In the genomic region with DNA sequence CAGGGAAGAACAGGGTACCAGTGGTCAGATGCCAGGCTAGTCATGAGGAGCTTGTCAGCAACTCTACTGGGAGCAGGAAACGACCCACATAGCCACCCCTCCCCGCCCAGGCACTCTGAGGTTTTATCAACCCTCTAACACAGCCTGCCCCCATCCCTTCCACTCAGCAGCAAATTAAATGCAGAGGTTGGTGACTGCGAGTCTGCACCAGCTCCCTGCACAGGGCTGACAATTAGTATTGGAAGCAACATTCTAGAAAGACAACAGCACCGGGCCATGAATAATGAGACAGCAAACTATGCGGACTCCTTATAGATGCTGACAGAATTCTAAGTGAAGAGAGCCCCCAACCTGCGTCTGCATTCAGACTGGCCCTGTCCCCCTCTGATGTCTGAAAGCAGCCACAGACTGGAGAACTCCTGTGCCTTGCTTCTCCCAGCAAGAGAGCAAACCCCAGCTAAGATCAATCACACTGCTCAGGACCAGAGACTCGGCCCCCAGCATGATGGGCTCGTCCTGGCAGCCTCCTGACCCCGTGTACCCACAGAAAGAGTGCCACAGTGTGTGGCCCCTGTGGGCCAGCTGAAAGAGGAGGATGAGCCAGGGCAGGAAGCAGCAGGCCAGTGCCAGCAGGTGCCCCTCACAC, we compare ENCODE assay signal across 14 mouse cellular contexts. TPM values are rescaled to one million over a fixed set of nuclear protein-coding genes. Genes with fewer than 3 reads are reported as not detected.
A peak's percentile ranks its signal among the peaks of the same experiment; 100 is the strongest.
DNase-seq lines count a peak whose midpoint lies in the region; ATAC-seq and TF ChIP-seq lines count a peak whose summit lies in the region.
"Had no signal": no experiment of that assay in that cellular context is flagged by ENCODE, and none has a peak within 500 bp of the region (broad histone marks: within the 10 kb centered on the region; RNA-seq: fewer than 3 reads in every experiment).

No protein-coding gene starts in this region.

- WGBS in heart, postnatal 0 days = 29% methylated on average over 9 of the region's 9 CpGs
- WGBS in embryonic facial prominence, embryonic 11.5 days = 14% methylated on average over 9 of the region's 9 CpGs
- 9% methylated on average over 9 of the region's 9 CpGs for WGBS in hindbrain, embryonic 11.5 days
- WGBS in midbrain, embryonic 10.5 days = 27% methylated on average over 9 of the region's 9 CpGs

- no peak for DNase-seq in heart, postnatal 0 days (ENCODE audit: low spot score)
- DNase-seq in heart, postnatal 25 days (ENCODE audit: low spot score) = no peak
- DNase-seq in embryonic facial prominence, embryonic 11.5 days (ENCODE audit: low spot score) = peak; percentile 41
- DNase-seq in hindbrain, embryonic 11.5 days (ENCODE audit: low spot score) = peak; percentile 26
- no peak for DNase-seq in midbrain, embryonic 10.5 days (ENCODE audit: low spot score)
- no peak for DNase-seq in adrenal gland, adult 8-10 months
- DNase-seq in spleen, adult 12 weeks (ENCODE audit: low spot score) = no peak
- DNase-seq in left cerebral cortex, adult 9 months (ENCODE audit: low spot score in 2 of 2) = no peak
- DNase-seq: adrenal gland, postnatal 36 days; cerebellum, adult 9-10 months; gastrocnemius, postnatal 25 days; kidney, adult 2 months; liver; lung, postnatal 10 days had no signal

- no peaks in the 10 kb centered on the region for H3K27me3 ChIP-seq in heart, postnatal 0 days (ENCODE audit: control insufficient read depth, insufficient read depth, low read length)
- no peaks in the 10 kb centered on the region for H3K27me3 ChIP-seq in embryonic facial prominence, embryonic 11.5 days (ENCODE audit: control insufficient read depth, insufficient read depth, low read length)
- H3K27me3 ChIP-seq in hindbrain, embryonic 11.5 days (ENCODE audit: control insufficient read depth, insufficient read depth, low read length) = no peaks in the 10 kb centered on the region
- 0 out of 2 replicates have a peak, but pooled peaks cover 4% of the 10 kb centered on the region for H3K27me3 ChIP-seq in midbrain, embryonic 10.5 days (ENCODE audit: low read depth, poor library complexity, severe bottlenecking)

- peak; percentile 57; the same call in 1 of the 2 replicates for ATAC-seq in heart, postnatal 0 days (ENCODE audit: insufficient read depth, low read depth)
- ATAC-seq in embryonic facial prominence, embryonic 11.5 days (replicated peaks; ENCODE audit: insufficient number of reproducible peaks, low FRiP score, low TSS enrichment, low read depth) = no peak
- no peak for ATAC-seq in hindbrain, embryonic 11.5 days (ENCODE audit: low FRiP score)

- H3K4me2 ChIP-seq in heart, postnatal 0 days (ENCODE audit: low read depth, low read length) = no peak overlapping the region
- H3K4me2 ChIP-seq in embryonic facial prominence, embryonic 11.5 days (ENCODE audit: low read depth, low read length) = no peak overlapping the region
- no peak overlapping the region for H3K4me2 ChIP-seq in hindbrain, embryonic 11.5 days (replicated peaks; ENCODE audit: low read depth, low read length)

- no peaks in the 10 kb centered on the region for H3K36me3 ChIP-seq in heart, postnatal 0 days (replicated peaks; ENCODE audit: control insufficient read depth, insufficient read depth, low read length)
- H3K36me3 ChIP-seq in embryonic facial prominence, embryonic 11.5 days (replicated peaks; ENCODE audit: control insufficient read depth, insufficient read depth, low read depth, low read length) = no peaks in the 10 kb centered on the region
- no peaks in the 10 kb centered on the region for H3K36me3 ChIP-seq in hindbrain, embryonic 11.5 days (ENCODE audit: control insufficient read depth, insufficient read depth, low read length)
- H3K36me3 ChIP-seq in midbrain, embryonic 10.5 days = no peaks in the 10 kb centered on the region

- peaks cover 23% of the 10 kb centered on the region for H3K4me1 ChIP-seq in heart, postnatal 0 days (ENCODE audit: control insufficient read depth, insufficient read depth)
- H3K4me1 ChIP-seq in embryonic facial prominence, embryonic 11.5 days (ENCODE audit: control insufficient read depth, insufficient read depth, low read length) = peaks cover 7% of the 10 kb centered on the region; the same call in 1 of the 2 replicates
- H3K4me1 ChIP-seq in hindbrain, embryonic 11.5 days (replicated peaks; ENCODE audit: control insufficient read depth, insufficient read depth, low read length) = peaks cover 7% of the 10 kb centered on the region; the same call in 1 of the 2 replicates
- H3K4me1 ChIP-seq in midbrain, embryonic 10.5 days = peaks cover 25% of the 10 kb centered on the region

- peaks cover 8% of the 10 kb centered on the region; the same call in 1 of the 2 replicates for H3K9me3 ChIP-seq in heart, postnatal 0 days (replicated peaks; ENCODE audit: control insufficient read depth, low read length)
- H3K9me3 ChIP-seq in embryonic facial prominence, embryonic 11.5 days (replicated peaks; ENCODE audit: control insufficient read depth, low read length) = no peaks in the 10 kb centered on the region
- H3K9me3 ChIP-seq in hindbrain, embryonic 11.5 days (ENCODE audit: control insufficient read depth, low read length) = no peaks in the 10 kb centered on the region
- 0 out of 2 replicates have a peak, but pooled peaks cover 6% of the 10 kb centered on the region for H3K9me3 ChIP-seq in midbrain, embryonic 10.5 days (replicated peaks)

- H3K27ac ChIP-seq in heart, postnatal 0 days (ENCODE audit: low read depth) = no peak overlapping the region
- no peak overlapping the region for H3K27ac ChIP-seq in embryonic facial prominence, embryonic 11.5 days (replicated peaks; ENCODE audit: low read depth, low read length)
- H3K27ac ChIP-seq in hindbrain, embryonic 11.5 days (ENCODE audit: low read depth, low read length) = peak overlapping the region; percentile 37; the same call in 1 of the 2 replicates
- peak overlapping the region; percentile 69 for H3K27ac ChIP-seq in midbrain, embryonic 10.5 days (replicated peaks)

- TF ChIP-seq EP300 in heart, postnatal 0 days (IDR thresholded peaks at IDR 0.05; ENCODE audit: low read depth) = no peak

- no peak for TF ChIP-seq CTCF in heart, postnatal 0 days (IDR thresholded peaks at IDR 0.05; ENCODE audit: low read depth)

- H3K9ac ChIP-seq in heart, postnatal 0 days (replicated peaks; ENCODE audit: low read depth, low read length) = 0 out of 2 replicates have a peak overlapping the region, but pooled peaks have one; percentile 11
- H3K9ac ChIP-seq in embryonic facial prominence, embryonic 11.5 days (replicated peaks; ENCODE audit: low read length) = peak overlapping the region; percentile 25; the same call in 1 of the 2 replicates
- H3K9ac ChIP-seq in hindbrain, embryonic 11.5 days (ENCODE audit: low read depth, low read length) = no peak overlapping the region

- H3K4me3 ChIP-seq in heart, postnatal 0 days (ENCODE audit: low read depth, low read length) = no peak overlapping the region
- no peak overlapping the region for H3K4me3 ChIP-seq in embryonic facial prominence, embryonic 11.5 days (ENCODE audit: low read depth, low read length)
- H3K4me3 ChIP-seq in hindbrain, embryonic 11.5 days (ENCODE audit: low read depth, low read length) = no peak overlapping the region
- H3K4me3 ChIP-seq in midbrain, embryonic 10.5 days = no peak overlapping the region

- intact Hi-C loops in heart, postnatal 25 days (cut with DNase I) = no loop called here

RNA-seq across cellular contexts. Expression of gene Rph3al, which starts 7.7 kb away (rescaled TPM):
- 15.6 and 28.7 TPM in 2 replicates for total RNA-seq in heart, postnatal 0 days (2014; rRNA removed; ENCODE audit: low replicate concordance)
- polyA plus RNA-seq in heart, postnatal 0 days (2015; fragmentation: Nextera tagmentation; extraction: Ambion mirVana) = 15.0 and 15.5 TPM in 2 replicates
- total RNA-seq in heart, postnatal 25 days (2021) = 10 to 100 TPM in 1 of 2 experiments, 1 to 10 TPM in 1; 9.8 to 11.5 TPM
- polyA plus RNA-seq in embryonic facial prominence, embryonic 11.5 days (2014; fragmentation: Nextera tagmentation; extraction: Ambion mirVana) = 2.7 and 3.6 TPM in 2 replicates
- 1.5 and 2.2 TPM in 2 replicates for polyA plus RNA-seq in hindbrain, embryonic 11.5 days (2014; fragmentation: Nextera tagmentation; extraction: Ambion mirVana)
- polyA plus RNA-seq in midbrain, embryonic 10.5 days (2016; fragmentation: Nextera tagmentation; extraction: Ambion mirVana) = 1.1 TPM in 2 replicates
- 10 to 100 TPM; 19.9 to 31.2 (median 21.9) TPM for total RNA-seq in adrenal gland, adult 8-10 months (2022)

RNA-seq across cellular contexts. Expression of gene 1700016K19Rik, which starts 53.8 kb away (rescaled TPM):
- total RNA-seq in heart, postnatal 0 days (2014; rRNA removed; ENCODE audit: low replicate concordance) = not detected in 2 replicates
- 0.47 TPM in 1 of 2 replicates, not detected in the other for polyA plus RNA-seq in heart, postnatal 0 days (2015; fragmentation: Nextera tagmentation; extraction: Ambion mirVana)
- total RNA-seq in heart, postnatal 25 days (2021) = not detected
- 0.47 and 0.77 TPM in 2 replicates for polyA plus RNA-seq in embryonic facial prominence, embryonic 11.5 days (2014; fragmentation: Nextera tagmentation; extraction: Ambion mirVana)
- 3.1 and 3.6 TPM in 2 replicates for polyA plus RNA-seq in hindbrain, embryonic 11.5 days (2014; fragmentation: Nextera tagmentation; extraction: Ambion mirVana)
- polyA plus RNA-seq in midbrain, embryonic 10.5 days (2016; fragmentation: Nextera tagmentation; extraction: Ambion mirVana) = 0.12 TPM in 1 of 2 replicates, not detected in the other
- not detected for total RNA-seq in adrenal gland, adult 8-10 months (2022)
- total RNA-seq: adrenal gland, postnatal 36 days; gastrocnemius, postnatal 25 days had no signal

Comparison
In these comparisons a context has a peak if more than half of its experiments do, and no peak if none do; other contexts are left out.
1. DNase-seq: peak in embryonic facial prominence, embryonic 11.5 days (single experiment) and hindbrain, embryonic 11.5 days (single experiment); none in heart, postnatal 0 days (single experiment), heart, postnatal 25 days (single experiment), midbrain, embryonic 10.5 days (single experiment), adrenal gland, adult 8-10 months (single experiment), spleen, adult 12 weeks (single experiment) and left cerebral cortex, adult 9 months (0 of 2).
2. H3K27ac ChIP-seq: peak in hindbrain, embryonic 11.5 days (single experiment) and midbrain, embryonic 10.5 days (single experiment); none in heart, postnatal 0 days (single experiment) and embryonic facial prominence, embryonic 11.5 days (single experiment).